Mouse (Mus musculus) right cerebral cortex, postnatal 25 days (tissue): ENCODE results near the gene Sympk.
A peak's percentile ranks its signal among the peaks of the same experiment; 100 is the strongest.

ENCODE experiments used
- DNase-seq: peaks from one replicate; pipeline ENCODE4 v3.0.0; 2022

The Sympk gene

DNA sequence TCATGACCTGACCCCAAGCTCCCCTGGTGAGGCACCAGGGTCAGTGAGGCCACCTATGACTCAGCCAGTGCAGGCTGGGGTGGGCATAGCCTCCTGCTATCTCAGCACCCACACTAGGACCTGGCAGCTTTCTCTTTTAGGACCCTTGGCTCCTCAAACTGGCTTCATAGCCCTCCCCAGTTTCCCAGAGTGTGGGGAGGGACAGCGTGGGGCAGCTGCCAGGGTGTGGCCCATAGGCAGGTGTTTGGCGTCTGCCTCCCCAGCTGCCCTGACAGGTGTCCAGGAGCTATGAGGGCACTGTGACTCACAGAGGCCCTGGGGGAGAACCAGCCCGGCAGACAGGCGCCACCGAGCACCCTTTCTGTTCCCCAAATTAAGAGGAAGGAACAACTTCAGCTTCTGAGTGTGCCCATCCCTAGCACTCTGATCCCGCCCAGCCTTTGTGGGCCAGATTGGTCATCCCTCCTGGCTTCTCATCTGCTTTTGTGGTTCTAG, 60.1 kb downstream of the Sympk start:
- DNase-seq, result no peak

DNA sequence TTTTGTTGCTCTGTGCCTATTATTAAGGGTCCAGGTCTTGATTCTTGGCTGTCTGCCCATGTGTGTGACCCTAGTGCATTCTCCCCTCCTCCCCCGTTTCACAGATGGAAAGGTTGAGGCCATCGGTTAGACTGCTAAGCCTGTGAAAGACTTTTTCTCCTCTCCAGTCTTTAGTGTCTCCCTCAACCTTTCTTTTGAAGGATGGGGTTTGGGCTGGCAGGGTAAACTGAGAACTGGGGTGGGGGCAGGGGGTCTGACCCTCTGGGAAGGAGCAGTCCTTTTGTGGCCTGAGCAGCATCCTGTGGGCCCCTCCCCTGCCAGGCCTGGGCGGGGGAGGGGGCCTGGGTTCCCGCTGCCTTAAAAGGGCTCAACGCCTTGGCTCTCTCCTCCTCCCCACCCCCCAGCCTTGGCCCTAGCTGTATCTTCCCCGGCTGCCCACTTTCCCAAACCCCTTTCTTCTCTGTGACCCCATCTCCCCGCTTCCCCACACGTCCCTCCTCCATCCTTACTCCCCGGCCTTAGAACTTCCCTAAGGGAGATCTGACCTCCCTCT, 60.8 kb downstream of the Sympk start:
- DNase-seq, result no peak

DNA sequence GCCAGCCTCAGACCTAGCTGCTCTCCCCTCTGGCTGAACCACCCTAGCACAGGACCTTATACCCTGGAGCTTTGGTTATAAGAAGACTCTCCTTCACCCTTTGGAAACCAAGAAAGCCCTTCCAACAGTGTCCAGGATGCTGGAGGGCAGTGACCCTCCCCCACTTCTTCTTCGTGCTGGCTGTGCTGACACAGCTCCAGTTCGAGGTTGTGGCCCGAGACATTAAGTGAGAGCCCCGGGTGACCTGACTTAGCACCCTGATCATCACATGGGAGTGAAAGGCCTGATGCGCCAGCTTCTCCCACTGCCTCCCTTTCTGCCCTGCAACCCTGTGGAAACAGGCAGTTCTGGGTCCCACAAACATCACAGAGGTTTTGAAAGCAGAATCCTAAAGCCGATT, 61.3 kb downstream of the Sympk start:
- no peak for DNase-seq

DNA sequence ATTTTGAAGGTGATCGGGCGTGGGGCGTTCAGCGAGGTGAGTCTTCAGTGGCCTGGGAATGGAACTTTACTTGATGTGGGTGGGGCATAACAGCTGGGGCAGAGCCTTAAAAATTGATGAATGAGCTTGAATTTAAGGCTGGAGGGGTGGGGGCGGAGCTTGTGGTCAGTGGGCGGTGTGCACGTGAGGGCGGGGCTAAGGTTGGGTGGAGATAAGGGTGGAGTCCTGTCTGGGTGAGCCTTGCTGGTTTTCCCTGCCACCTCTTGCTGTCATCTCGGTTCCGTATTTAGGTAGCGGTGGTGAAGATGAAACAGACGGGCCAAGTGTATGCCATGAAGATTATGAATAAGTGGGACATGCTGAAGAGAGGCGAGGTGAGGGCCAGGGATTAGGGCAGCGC, 61.9 kb downstream of the Sympk start:
- DNase-seq, result no peak

DNA sequence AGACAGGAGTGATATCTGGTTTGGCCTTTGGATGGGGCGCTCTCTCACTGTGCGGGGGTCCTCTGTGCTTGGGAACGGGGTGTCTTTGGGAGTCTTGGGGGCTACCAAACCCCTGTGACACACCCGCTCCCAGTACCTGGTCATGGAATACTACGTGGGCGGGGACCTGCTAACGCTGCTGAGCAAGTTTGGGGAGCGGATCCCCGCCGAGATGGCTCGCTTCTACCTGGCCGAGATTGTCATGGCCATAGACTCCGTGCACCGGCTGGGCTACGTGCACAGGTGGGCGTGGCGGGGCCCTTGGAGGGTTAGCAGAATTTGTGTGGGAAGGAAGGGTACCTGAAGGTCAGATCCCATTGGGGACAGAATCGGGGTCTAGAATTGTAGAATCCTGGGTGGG, 62.6 kb downstream of the Sympk start:
- DNase-seq, result no peak

DNA sequence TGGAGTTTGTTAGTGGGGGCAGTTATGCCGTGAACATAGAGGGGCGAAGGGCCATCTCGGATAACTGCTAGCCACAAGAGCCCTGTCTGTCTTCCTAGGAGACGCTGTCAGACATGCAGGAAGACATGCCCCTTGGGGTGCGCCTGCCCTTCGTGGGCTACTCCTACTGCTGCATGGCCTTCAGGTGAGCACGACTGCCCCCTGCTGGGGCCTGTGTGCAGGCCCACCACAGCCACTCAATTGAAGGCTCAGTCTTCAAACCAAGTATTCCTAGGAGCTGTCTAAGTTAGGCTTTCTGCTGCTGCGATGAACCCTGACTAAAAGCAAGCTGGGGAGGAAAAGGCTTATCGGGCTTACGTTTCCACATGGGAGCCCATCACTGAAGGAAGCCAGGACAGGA, 64.6 kb downstream of the Sympk start:
- peak; percentile 48 for DNase-seq

DNA sequence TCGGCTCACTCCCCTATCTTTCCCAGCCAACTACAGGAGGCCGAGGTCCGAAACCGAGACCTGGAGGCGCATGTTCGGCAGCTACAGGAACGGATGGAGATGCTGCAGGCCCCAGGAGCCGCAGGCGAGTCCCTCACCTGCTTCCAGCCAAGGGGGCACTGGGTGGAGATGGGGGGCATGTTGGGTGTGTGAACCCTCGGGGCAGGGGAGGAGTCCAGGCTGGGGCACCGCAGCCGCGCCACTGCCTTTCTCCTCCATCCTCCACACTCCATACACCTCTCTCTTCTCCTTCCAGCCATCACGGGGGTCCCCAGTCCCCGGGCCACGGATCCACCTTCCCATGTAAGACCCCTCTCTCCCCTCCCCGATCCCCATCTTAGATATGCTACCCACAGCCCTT, 67.7 kb downstream of the Sympk start:
- DNase-seq, result no peak

DNA sequence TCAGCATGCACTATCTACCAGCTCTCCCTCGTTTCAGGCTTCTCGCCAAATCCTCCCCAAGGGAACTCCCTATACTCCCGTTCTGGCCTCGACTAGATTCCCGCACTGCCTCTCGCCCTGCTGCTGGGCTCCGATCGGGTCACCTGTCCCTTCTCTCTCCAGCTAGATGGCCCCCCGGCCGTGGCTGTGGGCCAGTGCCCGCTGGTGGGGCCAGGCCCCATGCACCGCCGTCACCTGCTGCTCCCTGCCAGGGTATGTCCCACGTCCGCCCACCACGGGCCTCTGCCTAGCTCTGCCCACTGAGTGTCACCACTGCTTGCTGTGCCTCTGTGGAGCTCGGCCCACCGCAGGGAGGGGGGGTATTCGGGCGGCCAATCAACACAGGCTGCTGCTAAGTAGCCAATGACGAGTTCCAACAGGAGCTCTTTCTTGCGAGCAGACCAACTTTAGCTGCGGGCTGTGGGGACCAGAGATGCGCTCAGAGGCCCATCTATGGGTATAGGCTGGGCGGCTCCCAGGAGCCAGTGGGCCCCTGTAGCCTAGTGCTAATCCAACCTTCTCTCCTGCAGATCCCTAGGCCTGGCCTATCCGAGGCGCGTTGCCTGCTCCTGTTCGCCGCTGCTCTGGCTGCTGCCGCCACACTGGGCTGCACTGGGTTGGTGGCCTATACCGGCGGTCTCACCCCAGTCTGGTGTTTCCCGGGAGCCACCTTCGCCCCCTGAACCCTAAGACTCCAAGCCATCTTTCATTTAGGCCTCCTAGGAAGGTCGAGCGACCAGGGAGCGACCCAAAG, 68.4 kb downstream of the Sympk start:
- DNase-seq, result no peak

DNA sequence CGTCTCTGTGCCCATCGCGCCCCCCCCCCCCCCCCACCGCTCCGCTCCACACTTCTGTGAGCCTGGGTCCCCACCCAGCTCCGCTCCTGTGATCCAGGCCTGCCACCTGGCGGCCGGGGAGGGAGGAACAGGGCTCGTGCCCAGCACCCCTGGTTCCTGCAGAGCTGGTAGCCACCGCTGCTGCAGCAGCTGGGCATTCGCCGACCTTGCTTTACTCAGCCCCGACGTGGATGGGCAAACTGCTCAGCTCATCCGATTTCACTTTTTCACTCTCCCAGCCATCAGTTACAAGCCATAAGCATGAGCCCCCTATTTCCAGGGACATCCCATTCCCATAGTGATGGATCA, 69.0 kb downstream of the Sympk start:
- DNase-seq, result peak; percentile 61

DNA sequence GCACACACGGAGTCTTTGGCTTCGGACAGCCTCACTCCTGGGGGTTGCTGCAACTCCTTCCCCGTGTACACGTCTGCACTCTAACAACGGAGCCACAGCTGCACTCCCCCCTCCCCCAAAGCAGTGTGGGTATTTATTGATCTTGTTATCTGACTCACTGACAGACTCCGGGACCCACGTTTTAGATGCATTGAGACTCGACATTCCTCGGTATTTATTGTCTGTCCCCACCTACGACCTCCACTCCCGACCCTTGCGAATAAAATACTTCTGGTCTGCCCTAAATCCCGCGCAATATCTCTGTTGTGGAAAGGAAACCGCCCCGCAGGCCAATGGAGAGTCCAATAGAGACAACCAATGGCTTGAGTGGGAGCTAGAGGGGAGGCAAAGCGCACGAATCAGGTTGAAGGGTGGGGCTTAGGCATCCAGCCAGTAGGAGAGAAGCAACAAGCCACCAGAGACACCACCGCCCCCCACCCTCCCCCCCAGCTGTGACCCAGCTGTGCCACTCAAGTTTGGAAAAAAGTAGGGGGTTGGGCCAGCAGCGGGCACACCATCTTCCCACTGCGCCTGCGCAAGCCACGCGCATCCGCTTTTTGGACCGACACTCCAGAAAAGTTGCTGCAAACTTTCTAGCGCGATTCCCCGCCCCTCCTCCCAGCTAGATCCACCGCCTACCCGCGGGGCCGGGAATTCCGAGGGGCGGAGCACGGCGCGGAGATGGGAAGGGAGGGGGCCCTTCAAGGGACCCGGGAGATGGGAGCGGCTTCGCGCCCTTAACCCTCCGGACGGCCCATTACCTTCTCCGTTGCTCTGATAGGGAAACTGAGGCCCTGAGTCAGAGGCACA, 69.6 kb downstream of the Sympk start:
- DNase-seq, result peak; percentile 79

DNA sequence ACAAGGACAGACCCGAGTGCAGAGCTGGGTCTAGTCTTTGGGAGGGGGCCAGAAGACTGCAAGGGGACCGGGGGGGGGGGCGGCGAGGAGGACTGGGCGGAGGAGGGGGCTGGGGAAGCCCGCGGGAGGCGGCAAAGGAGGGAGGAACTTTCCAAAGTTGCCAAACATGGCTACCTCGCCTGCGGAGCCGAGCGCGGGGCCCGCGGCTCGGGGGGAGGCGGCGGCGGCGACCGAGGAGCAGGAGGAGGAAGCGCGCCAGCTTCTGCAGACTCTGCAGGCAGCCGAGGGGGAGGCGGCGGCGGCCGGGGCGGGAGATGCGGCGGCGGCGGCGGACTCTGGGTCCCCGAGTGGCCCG, 70.3 kb downstream of the Sympk start, which contains the start of gene Six5:
Six5 (plus strand) TSS at position 124 of the 355 bp plus-strand sequence.
- no peak for DNase-seq

DNA sequence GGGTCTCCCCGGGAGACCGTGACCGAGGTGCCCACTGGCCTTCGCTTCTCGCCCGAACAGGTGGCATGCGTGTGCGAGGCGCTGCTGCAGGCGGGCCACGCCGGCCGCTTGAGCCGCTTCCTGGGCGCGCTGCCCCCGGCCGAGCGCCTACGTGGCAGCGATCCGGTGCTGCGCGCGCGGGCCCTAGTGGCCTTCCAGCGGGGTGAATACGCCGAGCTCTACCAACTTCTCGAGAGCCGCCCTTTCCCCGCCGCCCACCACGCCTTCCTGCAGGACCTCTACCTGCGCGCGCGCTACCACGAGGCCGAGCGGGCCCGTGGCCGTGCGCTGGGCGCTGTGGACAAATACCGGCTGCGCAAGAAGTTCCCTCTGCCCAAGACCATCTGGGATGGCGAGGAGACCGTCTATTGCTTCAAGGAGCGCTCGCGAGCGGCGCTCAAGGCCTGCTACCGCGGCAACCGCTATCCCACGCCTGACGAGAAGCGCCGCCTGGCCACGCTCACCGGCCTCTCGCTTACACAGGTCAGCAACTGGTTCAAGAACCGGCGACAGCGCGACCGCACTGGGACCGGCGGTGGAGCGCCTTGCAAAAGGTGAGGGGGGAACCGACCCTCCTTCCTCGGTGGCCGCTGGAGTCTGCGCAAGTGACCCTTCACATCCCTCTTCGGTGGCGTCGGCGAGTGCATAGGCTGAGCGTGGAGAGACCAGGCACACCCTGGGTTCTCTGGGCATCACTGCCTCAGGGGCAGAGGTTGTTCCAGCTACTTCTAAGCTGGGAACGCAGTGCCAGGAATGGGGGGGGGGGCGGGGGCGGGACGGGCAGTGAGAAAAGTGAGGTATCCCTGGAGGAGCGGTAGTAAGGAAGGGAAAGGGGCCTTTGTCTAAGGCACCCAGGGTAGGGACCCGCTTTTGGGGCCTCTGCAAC, 70.9 kb downstream of the Sympk start:
- DNase-seq, result peak; percentile 48

DNA sequence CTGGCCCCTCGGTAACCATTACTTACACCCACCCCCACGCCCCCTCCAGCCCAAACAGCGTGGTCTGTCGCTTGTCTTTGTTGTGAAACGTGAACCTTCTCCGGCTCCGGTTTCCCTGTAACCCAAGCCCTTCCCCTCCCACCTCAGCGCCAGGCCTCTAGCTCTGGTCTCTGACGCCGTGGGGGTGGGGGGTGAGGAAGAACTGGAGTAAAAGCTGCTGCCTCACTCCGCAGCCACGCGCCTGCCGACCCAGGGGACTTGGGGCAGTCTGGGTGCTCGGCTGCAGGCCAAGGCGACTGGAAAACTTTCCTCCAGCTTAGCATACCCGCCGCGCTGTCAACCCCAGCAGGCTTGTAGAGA, 71.6 kb downstream of the Sympk start:
- DNase-seq, result no peak

DNA sequence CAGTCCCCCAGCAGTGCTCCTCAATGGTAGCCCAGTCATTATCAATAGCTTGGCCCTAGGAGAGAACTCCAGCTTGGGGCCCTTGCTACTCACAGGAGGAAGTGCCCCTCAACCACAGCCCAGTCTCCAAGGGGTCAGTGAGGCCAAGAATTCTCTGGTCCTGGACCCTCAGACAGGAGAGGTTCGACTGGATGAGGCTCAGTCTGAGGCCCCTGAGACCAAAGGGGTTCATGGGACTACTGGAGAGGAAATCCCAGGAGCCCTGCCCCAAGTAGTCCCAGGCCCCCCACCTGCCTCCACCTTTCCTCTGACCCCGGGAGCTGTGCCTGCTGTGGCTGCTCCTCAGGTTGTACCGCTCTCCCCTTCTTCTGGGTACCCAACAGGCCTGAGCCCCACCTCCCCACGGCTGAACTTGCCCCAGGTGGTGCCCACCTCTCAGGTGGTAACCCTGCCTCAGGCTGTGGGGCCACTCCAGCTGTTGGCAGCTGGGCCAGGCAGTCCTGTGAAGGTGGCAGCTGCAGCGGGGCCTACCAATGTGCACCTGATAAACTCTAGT, 72.3 kb downstream of the Sympk start:
- no peak for DNase-seq

DNA sequence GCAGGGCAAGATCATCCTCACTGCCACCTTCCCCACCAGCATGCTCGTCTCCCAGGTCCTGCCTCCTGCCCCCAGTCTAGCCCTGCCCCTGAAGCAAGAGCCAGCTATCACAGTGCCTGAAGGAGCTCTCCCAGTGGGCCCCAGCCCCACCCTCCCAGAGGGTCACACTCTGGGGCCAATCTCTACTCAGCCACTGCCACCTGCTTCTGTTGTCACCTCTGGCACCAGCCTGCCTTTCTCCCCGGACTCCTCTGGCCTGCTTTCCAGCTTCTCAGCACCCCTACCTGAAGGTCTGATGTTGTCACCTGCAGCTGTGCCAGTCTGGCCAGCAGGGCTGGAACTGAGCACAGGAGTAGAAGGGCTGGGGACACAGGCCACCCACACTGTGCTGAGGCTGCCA, 73.0 kb downstream of the Sympk start:
- no peak for DNase-seq

DNA sequence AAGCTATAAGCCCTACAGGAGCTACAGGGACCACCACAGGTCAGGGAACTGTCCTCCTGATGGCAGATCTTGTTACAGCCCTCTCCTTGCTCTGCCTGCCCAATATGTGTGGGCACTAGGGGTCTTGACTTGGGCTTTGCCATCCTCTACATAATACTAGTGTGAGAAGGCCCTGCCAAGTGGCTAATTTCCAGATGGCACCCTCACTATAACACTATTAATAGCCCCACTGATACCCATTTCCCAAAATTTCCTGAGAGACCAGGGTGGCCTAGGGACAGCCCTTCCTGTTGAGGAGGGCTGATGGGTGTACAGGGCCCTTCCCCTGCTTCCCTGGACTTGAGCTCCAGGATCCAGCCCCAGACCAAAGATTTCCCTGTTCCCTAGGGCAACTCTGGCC, 73.7 kb downstream of the Sympk start:
- no peak for DNase-seq

DNA sequence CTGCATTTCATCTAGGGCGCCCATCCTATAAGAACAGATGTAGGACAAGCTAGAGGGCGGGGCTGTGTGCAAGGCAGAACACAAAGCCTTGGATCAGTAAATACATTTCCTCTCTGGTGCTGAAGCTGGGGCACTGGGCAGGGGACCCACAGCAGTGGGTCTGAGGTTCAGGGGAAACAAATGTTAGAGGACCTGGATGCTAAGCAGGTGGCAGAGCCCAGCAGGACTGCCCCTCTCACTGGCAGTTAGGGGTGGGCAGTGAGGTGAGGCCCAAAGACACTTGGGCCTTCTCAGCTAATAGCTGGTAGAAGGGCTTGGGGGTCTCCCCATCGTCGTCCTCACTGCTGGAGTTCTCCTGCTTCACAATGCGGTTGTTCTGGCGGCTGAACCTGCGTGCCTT, 74.6 kb downstream of the Sympk start:
- DNase-seq, result no peak

DNA sequence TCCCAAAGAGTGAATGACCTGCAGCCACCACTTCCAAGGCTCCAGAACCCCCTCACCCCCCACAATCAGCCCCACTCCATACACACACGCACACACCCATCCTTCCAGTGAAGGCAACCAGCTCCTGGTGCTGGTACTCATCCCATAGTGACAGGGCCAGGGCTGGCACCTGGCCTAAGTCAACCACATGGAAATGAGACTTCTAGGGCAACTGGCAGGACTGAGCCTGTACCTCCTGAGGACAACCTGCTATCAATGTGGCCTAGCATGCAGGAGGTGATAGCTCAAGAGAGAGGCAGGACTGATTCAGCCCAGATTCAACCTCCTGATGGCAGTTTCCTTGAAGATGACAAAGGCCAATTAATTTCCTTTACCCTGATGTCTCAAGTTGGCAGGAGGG, 76.1 kb downstream of the Sympk start:
- DNase-seq, result no peak

DNA sequence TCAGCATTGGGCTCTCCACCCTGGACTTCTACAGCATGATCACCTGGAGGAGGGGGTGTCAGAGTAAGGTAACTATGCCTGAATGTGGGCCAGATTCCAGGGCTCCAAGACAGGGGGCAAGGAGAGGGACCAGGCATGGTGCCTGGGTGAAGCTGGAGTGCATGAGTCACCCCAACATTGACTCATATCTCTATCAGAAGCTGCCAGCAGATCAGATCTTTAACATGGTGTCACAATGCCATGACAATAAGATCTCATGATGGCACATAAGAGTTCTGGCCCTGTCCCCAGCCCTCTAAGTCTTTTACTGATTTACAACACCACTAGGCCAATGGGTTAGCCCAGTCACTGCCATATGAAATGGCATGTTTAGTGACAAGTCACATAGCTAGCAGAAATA, 79.6 kb downstream of the Sympk start:
- no peak for DNase-seq
